Mouse (Mus musculus): ENCODE measurements around the gene Cped1.

GRCm38 (mm10) chr6:22201879-22202278, 216.2 kb downstream of the Cped1 start:
- TF ChIP-seq CTCF (IDR thresholded peaks at IDR 0.05; ENCODE audit: low read depth) (no peak), EP300 (optimal IDR thresholded peaks at IDR 0.05) (no peak)
